Mouse (Mus musculus) stomach, embryonic 16.5 days (tissue): ENCODE data around the gene Fam98c. TPM values are rescaled to one million over a fixed set of nuclear protein-coding genes. Genes with fewer than 3 reads are reported as not detected.
"Not testable (repeated sequence)": the region's sequence is repeated elsewhere in the genome, so short reads cannot be mapped to it uniquely, and the experiment has no call there.

Experiments
- ATAC-seq: fragments of 200-750 bp; cut with Nextera tagmentation; 2 replicates; pipeline ENCODE4 v1.8.0; 2017; ENCODE audit warnings: moderate number of reproducible peaks, moderate TSS enrichment; ENCODE audit not compliant: insufficient read depth, low FRiP score
- H3K27ac ChIP-seq: fragments of 300-500 bp; sonication (generic); 2 replicates; pipeline ENCODE4 v1.5.1; 2014; ENCODE audit warnings: low read length
- H3K27me3 ChIP-seq: fragments of 300-500 bp; sonication (generic); 2 replicates; pipeline ENCODE4 v1.6.1; 2014; ENCODE audit warnings: low read length, control low read depth, mixed read lengths; ENCODE audit not compliant: control insufficient read depth, insufficient read depth
- H3K36me3 ChIP-seq: fragments of 300-500 bp; sonication (generic); 2 replicates; pipeline ENCODE4 v1.6.1; 2014; ENCODE audit warnings: low read length; ENCODE audit not compliant: control insufficient read depth, insufficient read depth
- H3K4me1 ChIP-seq: fragments of 300-500 bp; sonication (generic); 2 replicates; pipeline ENCODE4 v1.6.1; 2014; ENCODE audit warnings: low read length, control low read depth, mixed read lengths; ENCODE audit not compliant: control insufficient read depth, insufficient read depth
- H3K4me2 ChIP-seq: fragments of 300-500 bp; sonication (generic); 2 replicates; pipeline ENCODE4 v1.6.1; 2014; ENCODE audit warnings: low read depth, low read length, mixed read lengths
- H3K4me3 ChIP-seq: fragments of 300-500 bp; sonication (generic); replicated peaks from 2 replicates; pipeline ENCODE4 v1.5.1; 2014; ENCODE audit warnings: mild to moderate bottlenecking, low read length
- H3K9ac ChIP-seq: fragments of 300-500 bp; sonication (generic); 2 replicates; pipeline ENCODE4 v1.6.1; 2014; ENCODE audit warnings: low read length
- H3K9me3 ChIP-seq: fragments of 300-500 bp; sonication (generic); replicated peaks from 2 replicates; pipeline ENCODE4 v1.6.1; 2016; ENCODE audit warnings: low read length, control low read depth; ENCODE audit not compliant: control insufficient read depth
- WGBS: fragments of 180-500 bp; shearing (Covaris S2); extraction: QIAGEN DNeasy Blood & Tissue Kit; methylation state at CpG from one replicate; pipeline ENCODE4 v1.1.7; 2014; 5-methylcytosine and 5-hydroxymethylcytosine counted together
- polyA plus RNA-seq: library from polyadenylated mRNA; unstranded; fragments of >200 nt; fragmentation: Nextera tagmentation; extraction: Ambion mirVana; gene quantifications from 2 replicates; pipeline ENCODE4 v1.2.1, GENCODE M21; 2015

Fam98c gene
- polyA plus RNA-seq, 1 experiment from 2014 or later, result 19.6 TPM

- Histone ChIP-seq H3K4me3 (no peak overlapping the region), H3K9ac (no peak overlapping the region), H3K36me3 (no peaks in the 10 kb centered on the region), H3K27me3 (no peaks in the 10 kb centered on the region), H3K4me2 (no peak overlapping the region), H3K9me3 (no peaks in the 10 kb centered on the region), H3K27ac (no peak overlapping the region), H3K4me1 (no peaks in the 10 kb centered on the region)
- no peak for ATAC-seq
- WGBS, result 82% methylated on average over 4 of the region's 4 CpGs
These were observed 12.0 kb downstream of the Fam98c start for GRCm38 (mm10) chr7:29144006-29144405.

GRCm38 (mm10) chr7:29141416-29141815, 14.6 kb downstream of the Fam98c start:
- no peaks in the 10 kb centered on the region for H3K9me3 ChIP-seq
- no peak overlapping the region for H3K4me2 ChIP-seq
- H3K4me1 ChIP-seq, result 0 out of 2 replicates have a peak, but pooled peaks cover 3% of the 10 kb centered on the region
- ATAC-seq, result no peak
- no peaks in the 10 kb centered on the region for H3K36me3 ChIP-seq
- H3K27ac ChIP-seq, result no peak overlapping the region
- no peak overlapping the region for H3K9ac ChIP-seq
- no peaks in the 10 kb centered on the region for H3K27me3 ChIP-seq
- 72% methylated on average over 8 of the region's 8 CpGs for WGBS
- no peak overlapping the region for H3K4me3 ChIP-seq

- H3K36me3 ChIP-seq, H3K4me2 ChIP-seq, H3K4me3 ChIP-seq, H3K27ac ChIP-seq, H3K4me1 ChIP-seq, H3K9ac ChIP-seq, H3K9me3 ChIP-seq, ATAC-seq, H3K27me3 ChIP-seq: not testable (repeated sequence)
- 88% methylated on average over 3 of the region's 4 CpGs for WGBS
These were observed 16.8 kb downstream of the Fam98c start for GRCm38 (mm10) chr7:29139237-29139636.

GRCm38 (mm10) chr7:29137429-29137828, 18.6 kb downstream of the Fam98c start:
- Histone ChIP-seq H3K27ac (no peak overlapping the region), H3K4me1 (peaks cover 3% of the 10 kb centered on the region; the same call in 1 of the 2 replicates), H3K4me2 (no peak overlapping the region), H3K4me3 (no peak overlapping the region), H3K27me3 (peaks cover 3% of the 10 kb centered on the region; the same call in 1 of the 2 replicates), H3K36me3 (no peaks in the 10 kb centered on the region), H3K9ac (no peak overlapping the region), H3K9me3 (no peaks in the 10 kb centered on the region)
- WGBS, result 37% methylated on average over 16 of the region's 16 CpGs
- ATAC-seq, result no peak

- H3K36me3 ChIP-seq, result no peaks in the 10 kb centered on the region
- peak; percentile 60; the same call in 1 of the 2 replicates for ATAC-seq
- H3K9ac ChIP-seq, result peak within 1 kb of the TSS; percentile 44; the same call in 1 of the 2 replicates
- WGBS, result 3% methylated on average over 13 of the region's 20 CpGs
- H3K4me1 ChIP-seq, result peaks cover 3% of the 10 kb centered on the region; the same call in 1 of the 2 replicates
- peak within 1 kb of the TSS; percentile 51 for H3K4me2 ChIP-seq
- no peak within 1 kb of the TSS for H3K27ac ChIP-seq
- peaks cover 3% of the 10 kb centered on the region; the same call in 1 of the 2 replicates for H3K27me3 ChIP-seq
- H3K4me3 ChIP-seq, result peak within 1 kb of the TSS; percentile 19; the same call in 1 of the 2 replicates
- no peaks in the 10 kb centered on the region for H3K9me3 ChIP-seq
These were observed 21.2 kb downstream of the Fam98c start, which contains the start of gene Rasgrp4 for GRCm38 (mm10) chr7:29134693-29135386. Gene Rasgrp4 (plus strand): TSS chr7:29134851.

- Histone ChIP-seq H3K4me3 (no peak overlapping the region), H3K27ac (no peak overlapping the region), H3K9me3 (no peaks in the 10 kb centered on the region), H3K9ac (no peak overlapping the region), H3K4me1 (peaks cover 3% of the 10 kb centered on the region; the same call in 1 of the 2 replicates), H3K36me3 (no peaks in the 10 kb centered on the region), H3K4me2 (peak overlapping the region; percentile 51), H3K27me3 (peaks cover 3% of the 10 kb centered on the region; the same call in 1 of the 2 replicates)
- WGBS, result 5% methylated on average over 4 of the region's 4 CpGs
- no peak for ATAC-seq
These were observed 21.8 kb downstream of the Fam98c start for GRCm38 (mm10) chr7:29134230-29134629.

GRCm38 (mm10) chr7:29128725-29129124, 27.3 kb downstream of the Fam98c start:
- Histone ChIP-seq H3K4me1 (peaks cover 8% of the 10 kb centered on the region), H3K9ac (no peak overlapping the region), H3K9me3 (no peaks in the 10 kb centered on the region), H3K4me3 (no peak overlapping the region), H3K27me3 (no peaks in the 10 kb centered on the region), H3K36me3 (no peaks in the 10 kb centered on the region), H3K27ac (no peak overlapping the region), H3K4me2 (no peak overlapping the region)
- WGBS, result 69% methylated on average over 2 of the region's 2 CpGs
- ATAC-seq, result no peak

- no peak overlapping the region for H3K4me2 ChIP-seq
- no peak overlapping the region for H3K4me3 ChIP-seq
- no peaks in the 10 kb centered on the region for H3K9me3 ChIP-seq
- 6% methylated on average over 7 of the region's 7 CpGs for WGBS
- peaks cover 8% of the 10 kb centered on the region for H3K4me1 ChIP-seq
- ATAC-seq, result no peak
- no peak overlapping the region for H3K9ac ChIP-seq
- no peaks in the 10 kb centered on the region for H3K36me3 ChIP-seq
- no peak overlapping the region for H3K27ac ChIP-seq
- H3K27me3 ChIP-seq, result no peaks in the 10 kb centered on the region
These were observed 29.7 kb downstream of the Fam98c start for GRCm38 (mm10) chr7:29126173-29126915.

GRCm38 (mm10) chr7:29124970-29125369, 31.1 kb downstream of the Fam98c start, which contains the start of gene Ryr1:
Gene Ryr1 (minus strand): TSS chr7:29125179.
- Histone ChIP-seq H3K27me3 (no peaks in the 10 kb centered on the region), H3K27ac (no peak within 1 kb of the TSS), H3K9ac (peak within 1 kb of the TSS; percentile 64), H3K9me3 (no peaks in the 10 kb centered on the region), H3K4me3 (peak within 1 kb of the TSS; percentile 46), H3K4me1 (peaks cover 8% of the 10 kb centered on the region), H3K36me3 (no peaks in the 10 kb centered on the region), H3K4me2 (peak within 1 kb of the TSS; percentile 94)
- WGBS, result under 1% methylated on average over 16 of the region's 16 CpGs
- ATAC-seq, result peak; percentile 87
